ENCODE assay signal across 29 mouse cellular contexts in genomic region chr13:95836944-95837343, GRCm38 (mm10). TPM values are rescaled to one million over a fixed set of nuclear protein-coding genes. Genes with fewer than 3 reads are reported as not detected.
DNase-seq lines count a peak whose midpoint lies in the region; ATAC-seq and TF ChIP-seq lines count a peak whose summit lies in the region.
"Had no signal": no experiment of that assay in that cellular context is flagged by ENCODE, and none has a peak within 500 bp of the region (broad histone marks: within the 10 kb centered on the region; RNA-seq: fewer than 3 reads in every experiment).

No protein-coding gene starts in this region.

- H3K4me1 ChIP-seq in midbrain, embryonic 11.5 days (ENCODE audit: control insufficient read depth, insufficient read depth, low read length) = peaks cover 2% of the 10 kb centered on the region; the same call in 1 of the 2 replicates
- 0 out of 2 replicates have a peak, but pooled peaks cover 5% of the 10 kb centered on the region for H3K4me1 ChIP-seq in midbrain, embryonic 15.5 days
- H3K4me1 ChIP-seq in small intestine, adult 2 months (ENCODE audit: control insufficient read depth, insufficient read depth, insufficient read length, low read length) = peaks cover 48% of the 10 kb centered on the region
- H3K4me1 ChIP-seq in hindbrain, embryonic 14.5 days (replicated peaks; ENCODE audit: control insufficient read depth, insufficient read depth, low read length) = no peaks in the 10 kb centered on the region
- H3K4me1 ChIP-seq in forebrain, embryonic 16.5 days (replicated peaks; ENCODE audit: control insufficient read depth, insufficient read depth, low read length) = no peaks in the 10 kb centered on the region
- H3K4me1 ChIP-seq: neural tube, embryonic 12.5 days had no signal

- H3K9ac ChIP-seq in midbrain, embryonic 11.5 days (ENCODE audit: low read length) = no peak overlapping the region
- H3K9ac ChIP-seq in midbrain, embryonic 15.5 days = no peak overlapping the region
- no peak overlapping the region for H3K9ac ChIP-seq in hindbrain, embryonic 14.5 days
- H3K9ac ChIP-seq in forebrain, embryonic 16.5 days (replicated peaks; ENCODE audit: low read depth, low read length) = no peak overlapping the region
- H3K9ac ChIP-seq: forebrain, postnatal 0 days; limb, embryonic 15.5 days; neural tube, embryonic 12.5 days had no signal

- peak; percentile 14 for DNase-seq in kidney, adult 9 months
- DNase-seq in kidney, adult 11 months = no peak
- peak; percentile 39 for DNase-seq in midbrain, embryonic 11.5 days (ENCODE audit: low spot score, missing footprints)
- no peak for DNase-seq in hindbrain, embryonic 14.5 days (ENCODE audit: low spot score)
- DNase-seq in urinary bladder, adult 2 months (ENCODE audit: low spot score) = no peak
- DNase-seq: adrenal gland, postnatal 25 days; cerebellum, adult 9-10 months; forebrain, postnatal 0 days; gastrocnemius, postnatal 14 days; heart, adult 11 months; layer of hippocampus, adult 9-11 months; left cerebral cortex, postnatal 4 days; lung, adult 18-20 months; lung, postnatal 10 days; midbrain, embryonic 14.5 days; retina, postnatal 1 day; right cerebral cortex, postnatal 25 days; thymus, adult 18-20 months; thymus, postnatal 36 days had no signal

- no peak overlapping the region for H3K4me3 ChIP-seq in midbrain, embryonic 11.5 days (ENCODE audit: low read depth, low read length)
- no peak overlapping the region for H3K4me3 ChIP-seq in midbrain, embryonic 15.5 days
- no peak overlapping the region for H3K4me3 ChIP-seq in small intestine, adult 2 months (ENCODE audit: low read depth, low read length)
- no peak overlapping the region for H3K4me3 ChIP-seq in hindbrain, embryonic 14.5 days (replicated peaks; ENCODE audit: low read length)
- H3K4me3 ChIP-seq in forebrain, embryonic 16.5 days (replicated peaks; ENCODE audit: low read length) = no peak overlapping the region
- H3K4me3 ChIP-seq: embryonic facial prominence, embryonic 10.5 days; forebrain, embryonic 10.5 days; left cerebral cortex, adult 2 months; limb, embryonic 15.5 days; neural tube, embryonic 12.5 days had no signal

- peaks cover 3% of the 10 kb centered on the region; the same call in 1 of the 2 replicates for H3K36me3 ChIP-seq in midbrain, embryonic 11.5 days (ENCODE audit: control insufficient read depth, insufficient read depth, low read length)
- no peaks in the 10 kb centered on the region for H3K36me3 ChIP-seq in midbrain, embryonic 15.5 days (replicated peaks)
- peaks cover 11% of the 10 kb centered on the region for H3K36me3 ChIP-seq in small intestine, adult 2 months (ENCODE audit: control insufficient read depth, insufficient read depth, low read length)
- H3K36me3 ChIP-seq in hindbrain, embryonic 14.5 days (replicated peaks; ENCODE audit: control insufficient read depth, insufficient read depth) = no peaks in the 10 kb centered on the region
- H3K36me3 ChIP-seq in forebrain, embryonic 16.5 days (ENCODE audit: control insufficient read depth, insufficient read depth) = no peaks in the 10 kb centered on the region

- H3K9me3 ChIP-seq in midbrain, embryonic 11.5 days (ENCODE audit: control insufficient read depth, low read length) = no peaks in the 10 kb centered on the region
- no peaks in the 10 kb centered on the region for H3K9me3 ChIP-seq in midbrain, embryonic 15.5 days
- no peaks in the 10 kb centered on the region for H3K9me3 ChIP-seq in hindbrain, embryonic 14.5 days (ENCODE audit: control insufficient read depth, low read length)
- H3K9me3 ChIP-seq in forebrain, embryonic 16.5 days (ENCODE audit: control insufficient read depth, low read length) = no peaks in the 10 kb centered on the region
- H3K9me3 ChIP-seq: embryonic facial prominence, embryonic 10.5 days; forebrain, embryonic 10.5 days; limb, embryonic 15.5 days; neural tube, embryonic 12.5 days had no signal

- no peaks in the 10 kb centered on the region for H3K27me3 ChIP-seq in midbrain, embryonic 11.5 days (ENCODE audit: control insufficient read depth, insufficient read depth, low read length)
- no peaks in the 10 kb centered on the region for H3K27me3 ChIP-seq in midbrain, embryonic 15.5 days (replicated peaks)
- H3K27me3 ChIP-seq in small intestine, adult 2 months (ENCODE audit: control insufficient read depth, insufficient read depth, low read length) = no peaks in the 10 kb centered on the region
- H3K27me3 ChIP-seq in hindbrain, embryonic 14.5 days (ENCODE audit: control insufficient read depth, insufficient read depth, low read length) = no peaks in the 10 kb centered on the region
- no peaks in the 10 kb centered on the region for H3K27me3 ChIP-seq in forebrain, embryonic 16.5 days (replicated peaks; ENCODE audit: control insufficient read depth, insufficient read depth, low read length)
- H3K27me3 ChIP-seq: limb, embryonic 15.5 days; neural tube, embryonic 12.5 days had no signal

- WGBS in midbrain, embryonic 11.5 days = 92% methylated on average over 3 of the region's 3 CpGs
- 94% methylated on average over 3 of the region's 3 CpGs for WGBS in midbrain, embryonic 15.5 days
- 34% methylated on average over 3 of the region's 3 CpGs for WGBS in small intestine, adult 2 months
- WGBS in hindbrain, embryonic 14.5 days = over 99% methylated on average over 3 of the region's 3 CpGs
- WGBS in forebrain, embryonic 16.5 days = 97% methylated on average over 3 of the region's 3 CpGs

- H3K4me2 ChIP-seq in midbrain, embryonic 11.5 days = no peak overlapping the region
- H3K4me2 ChIP-seq in midbrain, embryonic 15.5 days = no peak overlapping the region
- H3K4me2 ChIP-seq in hindbrain, embryonic 14.5 days (replicated peaks) = no peak overlapping the region
- H3K4me2 ChIP-seq in forebrain, embryonic 16.5 days (ENCODE audit: low read length) = no peak overlapping the region
- H3K4me2 ChIP-seq: heart, embryonic 11.5 days; limb, embryonic 15.5 days; neural tube, embryonic 12.5 days had no signal

- no peak for TF ChIP-seq POLR2A in small intestine, adult 2 months (IDR thresholded peaks at IDR 0.05; ENCODE audit: low read depth, low read length)

- ATAC-seq in midbrain, embryonic 11.5 days (ENCODE audit: low FRiP score) = no peak
- ATAC-seq in midbrain, embryonic 15.5 days (replicated peaks) = no peak
- no peak for ATAC-seq in hindbrain, embryonic 14.5 days (ENCODE audit: low FRiP score)
- ATAC-seq in forebrain, embryonic 16.5 days = no peak
- ATAC-seq: forebrain, postnatal 0 days; hindbrain, embryonic 16.5 days had no signal

- no peak overlapping the region for H3K27ac ChIP-seq in midbrain, embryonic 11.5 days (ENCODE audit: low read depth, low read length)
- H3K27ac ChIP-seq in midbrain, embryonic 15.5 days = no peak overlapping the region
- peak overlapping the region; percentile 96 for H3K27ac ChIP-seq in small intestine, adult 2 months (ENCODE audit: insufficient read depth, low read depth, low read length)
- no peak overlapping the region for H3K27ac ChIP-seq in hindbrain, embryonic 14.5 days
- no peak overlapping the region for H3K27ac ChIP-seq in forebrain, embryonic 16.5 days (ENCODE audit: low read length)
- H3K27ac ChIP-seq: embryonic facial prominence, embryonic 10.5 days; forebrain, embryonic 10.5 days; left cerebral cortex, adult 2 months; limb, embryonic 15.5 days; neural tube, embryonic 12.5 days had no signal

- TF ChIP-seq CTCF in small intestine, adult 2 months (IDR thresholded peaks at IDR 0.05; ENCODE audit: extremely low read depth, insufficient read length, insufficient replicate concordance, low read depth, low read length) = no peak

RNA-seq across cellular contexts. Expression of gene Iqgap2, which starts 54.8 kb away (rescaled TPM):
- polyA plus RNA-seq in midbrain, embryonic 11.5 days (2014; fragmentation: Nextera tagmentation; extraction: Ambion mirVana) = 18.5 and 19.9 TPM in 2 replicates
- polyA plus RNA-seq in midbrain, embryonic 15.5 days (2015; fragmentation: Nextera tagmentation; extraction: Ambion mirVana) = 3.4 and 3.8 TPM in 2 replicates
- polyA plus RNA-seq in small intestine, adult 2 months (2012; rRNA removed) = 16.3 and 44.1 TPM in 2 replicates
- 3.8 and 4.4 TPM in 2 replicates for polyA plus RNA-seq in hindbrain, embryonic 14.5 days (2014; fragmentation: Nextera tagmentation; extraction: Ambion mirVana)
- polyA plus RNA-seq in forebrain, embryonic 16.5 days (2015; fragmentation: Nextera tagmentation; extraction: Ambion mirVana) = 4.0 and 5.0 TPM in 2 replicates
- 6.0 and 6.8 TPM in 2 replicates for polyA plus RNA-seq in urinary bladder, adult 2 months (2012; rRNA removed)

Comparison
In these comparisons a context has a peak if more than half of its experiments do, and no peak if none do; other contexts are left out.
1. DNase-seq: peak in kidney, adult 9 months (single experiment) and midbrain, embryonic 11.5 days (single experiment); none in kidney, adult 11 months (single experiment), hindbrain, embryonic 14.5 days (single experiment) and urinary bladder, adult 2 months (single experiment).